11 mouse cellular contexts compared by ENCODE assay signal in genomic region chr11:16623694-16624093, GRCm38 (mm10).
"Had no signal": no experiment of that assay in that cellular context is flagged by ENCODE, and none has a peak within 500 bp of the region (broad histone marks: within the 10 kb centered on the region; RNA-seq: fewer than 3 reads in every experiment).

No protein-coding gene starts in this region.

- H3K4me1 ChIP-seq: limb, embryonic 12.5 days; neural tube, embryonic 15.5 days had no signal

- H3K27me3 ChIP-seq: limb, embryonic 12.5 days; neural tube, embryonic 15.5 days had no signal

- DNase-seq: kidney, adult 11 months; kidney, postnatal 14 days; liver; lung, postnatal 36 days; midbrain, embryonic 14.5 days; thymus, adult 18-20 months; thymus, postnatal 14 days had no signal

- H3K27ac ChIP-seq: limb, embryonic 12.5 days; midbrain, embryonic 10.5 days; neural tube, embryonic 15.5 days had no signal

- H3K9me3 ChIP-seq: limb, embryonic 12.5 days; midbrain, embryonic 10.5 days; neural tube, embryonic 15.5 days had no signal

- H3K9ac ChIP-seq: limb, embryonic 12.5 days; neural tube, embryonic 15.5 days had no signal

- H3K4me2 ChIP-seq: limb, embryonic 12.5 days; neural tube, embryonic 15.5 days had no signal

- H3K4me3 ChIP-seq: limb, embryonic 12.5 days; midbrain, embryonic 10.5 days; myocyte; neural tube, embryonic 15.5 days had no signal

- H3K36me3 ChIP-seq: limb, embryonic 12.5 days; midbrain, embryonic 10.5 days; neural tube, embryonic 15.5 days had no signal
